Mouse (Mus musculus): ENCODE data around the gene Tns4.

Gene Tns4

DNA sequence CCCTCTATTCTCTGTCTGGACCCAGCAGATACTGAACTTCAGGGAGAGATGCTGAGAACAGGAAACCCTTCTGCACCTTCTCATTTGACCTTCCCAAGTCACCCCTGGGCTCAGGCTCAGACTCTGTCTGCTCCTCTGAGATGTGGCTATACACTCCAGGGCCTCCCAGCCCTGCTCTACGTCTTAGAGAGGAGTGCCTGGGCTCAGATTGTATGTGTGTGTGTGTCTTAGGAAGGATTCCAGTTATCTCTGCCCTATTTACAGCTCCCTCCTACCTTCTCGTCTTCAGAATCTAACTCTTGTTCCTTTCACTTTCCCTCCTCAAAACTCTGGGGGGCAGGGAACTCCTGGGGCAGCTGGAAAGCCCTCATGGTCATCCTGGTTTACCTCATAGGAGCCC lies 620 bp downstream of the Tns4 start:
- no peak for DNase-seq

DNA sequence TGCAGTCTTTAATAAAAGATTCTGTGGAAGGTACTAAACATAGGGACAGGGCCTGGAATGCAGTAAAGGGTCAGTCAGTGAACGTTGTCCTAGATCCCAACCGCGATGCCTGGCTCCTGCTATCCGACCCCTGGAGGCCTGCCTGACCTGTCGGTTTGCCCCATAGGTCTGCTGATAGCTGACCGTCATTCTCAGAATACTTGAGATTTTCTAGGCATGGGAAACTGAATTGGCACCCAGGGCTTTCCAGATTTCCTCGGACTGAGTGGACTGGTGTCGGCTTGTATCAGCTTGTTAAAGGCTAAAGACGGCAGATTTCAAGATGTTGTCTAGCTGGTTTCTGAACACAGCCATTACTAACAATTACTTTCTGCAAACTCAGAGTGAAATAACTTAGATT lies 4.7 kb downstream of the Tns4 start:
- DNase-seq, result no peak

DNA sequence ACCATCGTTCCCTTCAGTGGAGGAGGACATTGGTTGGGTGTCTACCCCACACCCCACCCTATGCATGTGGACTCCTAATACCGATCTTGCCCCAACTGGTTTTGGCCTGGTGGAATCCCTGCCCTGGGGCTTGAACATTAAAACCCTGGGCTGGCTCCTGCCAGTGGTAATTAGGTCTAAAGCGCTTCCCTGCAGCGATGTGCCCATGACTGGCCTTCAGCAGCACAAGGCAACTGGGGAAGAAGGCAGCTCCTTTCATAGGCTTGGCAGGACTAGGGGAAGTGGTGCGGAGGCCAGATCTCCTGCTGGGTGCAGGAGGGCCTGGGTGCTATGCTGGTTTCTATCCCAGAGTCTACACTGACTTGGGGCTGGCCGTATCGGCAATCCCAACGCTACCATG lies 5.6 kb downstream of the Tns4 start:
- no peak for DNase-seq

DNA sequence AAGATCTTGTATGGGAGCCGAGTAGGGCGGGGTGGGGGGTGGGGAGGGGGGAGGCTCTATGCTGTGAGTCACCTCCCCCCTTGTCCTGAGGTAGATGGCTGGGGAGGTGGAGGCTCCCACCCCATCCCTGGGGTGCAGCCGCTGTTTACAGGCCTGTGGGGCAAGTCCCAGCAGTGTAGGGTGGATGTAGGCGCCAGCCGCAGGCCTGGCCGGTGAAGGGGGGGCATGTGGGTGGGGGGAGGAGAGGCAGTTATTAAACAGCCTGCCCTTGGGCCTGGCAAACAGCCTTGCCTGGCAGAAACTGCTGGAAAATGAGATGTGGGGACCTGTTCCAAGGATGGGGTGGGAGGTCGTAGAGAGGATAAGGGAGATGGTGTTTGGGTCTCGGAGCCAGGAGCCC lies 7.0 kb downstream of the Tns4 start:
- no peak for DNase-seq

DNA sequence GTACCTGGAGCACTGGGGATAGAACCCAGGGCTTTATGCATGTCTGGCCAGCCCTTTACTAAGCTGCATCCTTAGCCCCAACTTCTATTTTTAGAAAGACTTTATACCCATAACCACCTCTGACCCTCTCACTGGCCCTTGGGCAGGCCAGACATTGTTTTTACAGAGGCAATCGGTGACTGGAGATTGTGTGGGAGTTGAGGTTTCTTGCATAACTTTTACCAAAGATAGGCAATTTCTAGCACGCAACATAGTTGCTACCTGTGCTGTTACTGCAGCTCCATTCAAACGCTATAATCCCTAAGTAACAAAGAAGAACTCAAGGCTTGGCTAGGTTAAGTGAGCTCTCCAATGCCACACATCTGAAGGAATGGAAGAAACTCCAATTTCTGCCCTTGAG lies 7.5 kb downstream of the Tns4 start:
- DNase-seq, result no peak

GRCm38 (mm10) chr11:99080902-99081543 lies 8.1 kb downstream of the Tns4 start:
- peak; percentile 95 for DNase-seq

GRCm38 (mm10) chr11:99077869-99078268 lies 11.2 kb downstream of the Tns4 start:
- DNase-seq, result no peak

DNA sequence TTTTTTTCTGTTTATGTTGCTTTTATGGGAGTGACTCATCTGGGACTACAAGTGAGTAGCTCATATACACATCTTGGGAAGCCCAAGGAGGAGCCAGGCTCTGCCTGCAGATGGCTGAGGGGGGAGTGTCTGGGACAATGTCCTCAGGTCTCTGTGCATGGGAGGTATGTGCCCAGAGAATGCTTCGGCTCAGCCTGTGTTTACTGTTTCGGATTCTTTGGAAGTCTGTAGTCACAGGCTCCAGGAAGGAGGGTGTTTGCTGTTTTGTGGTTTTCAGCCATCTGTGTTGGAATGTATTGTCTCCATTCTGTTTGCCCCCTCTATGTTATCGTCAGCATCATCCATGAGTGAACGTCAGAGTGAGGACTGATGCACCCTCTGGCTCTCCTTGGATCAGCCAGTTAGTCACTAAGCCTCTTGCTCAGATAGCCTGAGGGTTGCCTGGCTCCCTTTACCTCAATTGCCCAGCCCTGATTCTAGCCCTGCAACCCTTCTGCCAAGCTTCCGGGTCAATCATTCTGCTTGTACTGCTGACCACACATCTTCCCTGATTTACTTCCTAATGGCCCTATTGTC lies 12.3 kb downstream of the Tns4 start:
- no peak for DNase-seq

DNA sequence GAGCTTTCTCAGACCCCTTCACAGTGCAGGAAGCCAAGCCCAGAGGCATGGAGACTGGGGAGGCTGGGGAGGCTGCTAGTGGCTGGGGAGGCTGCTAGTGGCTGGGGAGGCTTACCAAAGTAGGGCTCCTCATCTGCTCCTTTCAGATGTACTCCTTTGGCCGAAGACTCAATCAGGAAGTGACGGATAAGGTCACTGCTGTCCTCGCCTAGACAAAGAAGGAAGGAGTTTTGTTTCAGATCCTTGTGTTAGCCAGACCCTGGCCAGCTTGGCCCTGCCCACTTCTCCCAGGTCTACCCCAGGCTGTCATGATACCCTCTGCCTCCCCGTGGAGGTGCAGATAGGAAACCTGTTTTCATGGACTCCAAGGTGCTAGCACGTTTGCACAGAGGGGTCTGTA lies 15.3 kb downstream of the Tns4 start:
- DNase-seq, result no peak

DNA sequence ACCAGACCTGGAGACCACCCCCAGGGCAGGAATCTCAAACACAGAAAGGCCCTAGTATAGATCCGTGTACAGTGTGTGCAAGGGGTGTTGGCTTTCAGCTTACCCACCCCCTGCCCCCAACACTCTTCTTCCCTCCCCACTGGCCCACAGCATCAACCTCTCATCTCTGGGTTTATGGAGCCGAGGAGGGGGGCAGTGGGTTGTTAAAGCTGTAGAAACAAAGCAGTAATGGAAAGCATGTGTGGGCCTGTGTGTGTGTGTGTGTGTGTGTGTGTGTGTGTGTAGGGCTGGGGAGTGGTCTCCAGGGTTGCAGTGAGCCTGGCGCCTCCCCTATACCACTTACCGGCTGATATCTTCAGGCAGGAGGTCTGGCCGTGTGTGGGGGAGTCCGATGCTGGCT lies 17.2 kb downstream of the Tns4 start:
- no peak for DNase-seq

- DNase-seq, result no peak
These were observed 20.7 kb downstream of the Tns4 start for GRCm38 (mm10) chr11:99068455-99068854.

- no peak for DNase-seq
These were observed 21.5 kb downstream of the Tns4 start for GRCm38 (mm10) chr11:99067591-99067990.

DNA sequence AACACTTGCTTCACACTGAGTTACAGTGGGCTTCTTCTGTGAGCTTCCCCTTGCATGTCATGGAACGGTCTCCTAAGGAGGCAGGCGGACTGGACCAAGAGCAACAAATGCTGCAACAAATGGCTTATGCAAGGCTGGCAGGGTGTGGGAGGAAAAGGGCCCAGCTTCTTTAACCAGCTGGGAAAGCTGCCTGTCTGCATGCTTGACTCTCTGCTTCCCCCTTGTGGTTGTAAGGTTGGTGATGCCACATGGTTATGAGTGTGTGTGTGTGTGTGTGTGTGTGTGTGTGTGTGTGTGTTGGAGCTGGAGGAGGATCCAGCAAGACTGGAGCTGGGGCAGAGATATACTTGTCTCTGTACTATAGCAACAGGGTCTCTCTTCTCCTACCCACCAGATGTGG lies 23.1 kb downstream of the Tns4 start:
- peak; percentile 99 for DNase-seq

DNA sequence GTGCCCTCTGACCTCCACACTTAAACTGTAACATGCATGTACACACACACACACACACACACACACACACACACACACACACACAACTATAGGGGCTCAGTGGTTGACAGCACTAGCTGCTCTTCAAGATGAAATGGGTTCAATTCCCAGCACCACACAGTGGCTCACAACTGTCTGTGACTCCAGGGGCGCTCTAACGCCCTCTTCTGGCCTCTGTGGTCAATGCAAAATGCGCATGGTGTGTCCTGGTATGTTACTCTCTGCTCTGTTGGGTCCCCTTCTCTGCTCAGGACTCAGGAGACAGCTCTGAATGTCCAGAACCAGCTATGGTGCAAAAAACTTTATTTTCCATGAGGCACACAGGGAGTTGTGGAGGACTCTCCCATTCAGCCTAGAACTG lies 23.8 kb downstream of the Tns4 start:
- DNase-seq, result no peak

DNA sequence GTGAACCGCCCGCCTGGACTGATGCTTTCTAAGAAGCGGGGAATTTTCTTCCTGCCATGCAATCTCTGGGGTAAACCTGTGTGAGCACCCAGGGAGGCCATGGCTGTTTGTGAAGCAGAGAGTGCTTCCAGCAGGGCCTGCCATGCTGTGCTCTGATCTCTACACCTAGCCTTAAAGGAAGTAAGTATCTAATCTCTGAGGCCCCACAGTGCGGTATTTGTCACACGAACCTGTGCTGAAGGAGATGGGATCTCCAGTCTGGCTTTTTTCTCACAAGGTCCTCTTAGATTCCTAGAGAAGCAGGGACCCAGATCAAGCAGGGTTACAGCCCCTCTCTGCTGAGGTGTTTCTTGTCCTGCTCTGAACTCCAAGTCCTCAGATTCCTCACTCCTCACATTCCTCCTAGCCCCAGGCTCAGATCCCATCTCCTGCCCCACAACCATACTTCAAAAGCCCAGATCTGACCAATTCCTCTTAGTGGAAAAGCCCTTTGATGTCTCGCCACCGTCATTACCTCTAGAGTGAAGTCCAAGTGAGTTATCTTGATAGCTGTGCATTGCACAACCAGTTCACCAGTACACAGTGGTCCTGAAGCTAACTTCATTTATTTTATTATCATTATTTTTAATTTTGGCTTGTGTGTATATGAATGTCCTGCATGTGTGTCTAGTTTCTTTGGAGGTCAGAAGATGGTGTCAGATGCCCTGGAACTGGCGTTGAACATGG lies 25.5 kb downstream of the Tns4 start:
- DNase-seq, result no peak

DNA sequence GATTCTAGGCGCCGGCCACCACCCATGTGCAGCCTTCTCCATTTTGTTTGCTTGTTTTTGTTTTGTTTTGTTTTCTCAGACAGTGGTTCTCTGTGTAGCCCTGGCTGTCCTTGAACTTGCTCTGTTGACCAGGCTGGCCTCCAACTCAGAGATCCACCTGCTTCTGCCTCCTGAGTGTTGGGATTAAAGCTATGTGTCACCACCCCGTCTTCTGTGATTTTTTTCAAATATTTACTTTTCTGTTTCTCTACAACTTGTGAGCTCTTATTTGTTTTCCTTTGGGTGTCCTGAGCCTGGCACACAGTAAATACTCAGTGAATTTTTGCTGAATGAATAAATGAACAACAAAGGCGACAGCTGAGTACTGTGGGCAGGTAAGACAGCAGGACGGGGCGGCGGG lies 26.4 kb downstream of the Tns4 start:
- DNase-seq, result no peak

DNA sequence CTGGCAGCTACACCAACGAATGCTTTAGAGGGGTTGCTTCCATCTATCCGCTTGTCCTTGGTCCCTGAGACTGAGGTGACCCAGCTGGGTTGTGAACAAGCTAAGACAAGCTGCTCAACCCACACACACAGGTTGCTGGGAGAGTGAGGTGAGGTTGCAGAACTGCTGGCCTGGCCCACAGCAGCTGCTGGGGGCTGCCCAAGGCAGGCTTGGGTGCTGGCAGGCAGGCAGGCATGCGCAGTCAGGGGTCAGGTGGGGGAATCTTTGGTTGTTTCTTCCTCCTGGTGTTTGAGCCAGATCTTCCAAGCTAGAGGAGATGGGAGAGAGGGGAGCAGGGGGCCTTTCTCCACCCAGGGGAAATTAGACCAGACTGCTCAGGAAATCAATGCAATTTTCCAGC lies 28.7 kb downstream of the Tns4 start:
- DNase-seq, result peak; percentile 94

DNA sequence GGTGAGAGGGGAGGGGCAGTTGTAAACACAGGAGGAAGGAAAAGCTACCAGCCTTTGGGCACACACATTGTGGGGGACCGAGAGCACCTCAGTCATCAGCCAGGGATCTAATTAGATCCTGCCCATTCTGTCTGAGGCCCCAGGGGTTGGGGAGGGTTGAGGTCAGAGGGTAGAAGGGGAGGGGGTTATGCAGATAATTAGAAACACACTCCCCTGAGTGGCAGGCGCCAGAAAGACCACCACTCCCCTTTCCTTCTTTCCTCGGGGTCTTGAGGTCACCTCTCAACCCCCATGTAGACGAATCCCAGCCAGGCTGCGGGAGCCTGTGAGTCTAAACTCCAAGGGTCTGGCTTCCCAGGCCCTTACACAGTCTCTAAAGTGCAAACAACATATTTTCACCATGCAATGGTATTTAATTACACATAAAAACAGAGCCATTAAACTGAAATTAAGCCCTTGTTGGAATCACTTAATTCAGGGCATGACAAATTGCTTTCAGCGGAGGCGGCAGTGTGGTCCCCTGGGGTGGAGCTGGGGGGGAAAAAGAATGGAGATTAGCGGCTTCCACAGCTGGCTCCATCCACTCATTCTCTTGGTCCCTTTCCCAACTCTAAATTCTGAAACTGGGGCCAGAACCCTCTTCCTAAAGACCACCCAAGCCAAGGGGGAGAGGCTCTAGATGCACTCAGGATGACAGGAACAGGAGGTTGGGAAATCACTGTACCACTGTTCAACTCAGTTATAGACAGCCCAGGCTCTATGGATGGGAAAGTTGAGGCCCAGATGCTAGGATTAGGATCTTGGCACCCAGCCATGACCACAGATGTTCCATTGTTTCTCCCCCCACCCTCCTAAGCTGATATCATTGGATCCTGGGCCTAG lies 33.3 kb downstream of the Tns4 start:
- DNase-seq, result peak; percentile 97

DNA sequence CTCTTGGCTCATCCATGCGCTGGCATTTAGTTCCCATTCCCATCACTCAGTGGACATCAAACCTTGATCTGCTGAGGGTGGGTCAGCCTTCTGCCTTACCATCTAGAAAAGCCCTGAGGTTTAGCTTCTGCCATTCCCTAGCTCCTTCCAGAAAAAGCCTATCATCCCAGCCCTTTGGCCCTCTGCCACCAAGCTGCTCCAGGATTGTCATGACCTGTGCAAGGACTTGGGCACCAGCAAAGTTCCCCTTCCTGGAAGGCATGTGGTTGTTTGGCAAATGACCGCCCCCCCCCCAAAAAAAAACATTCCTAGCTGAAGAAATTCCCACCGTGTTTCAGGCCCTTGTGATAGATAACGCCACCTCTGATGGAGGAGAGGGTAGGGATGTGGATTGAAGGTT lies 34.0 kb downstream of the Tns4 start:
- peak; percentile 91 for DNase-seq

GRCm38 (mm10) chr11:99047643-99048042 lies 41.5 kb downstream of the Tns4 start:
- DNase-seq, result peak; percentile 97

GRCm38 (mm10) chr11:99047120-99047519 lies 42.0 kb downstream of the Tns4 start:
- DNase-seq, result peak; percentile 99

DNA sequence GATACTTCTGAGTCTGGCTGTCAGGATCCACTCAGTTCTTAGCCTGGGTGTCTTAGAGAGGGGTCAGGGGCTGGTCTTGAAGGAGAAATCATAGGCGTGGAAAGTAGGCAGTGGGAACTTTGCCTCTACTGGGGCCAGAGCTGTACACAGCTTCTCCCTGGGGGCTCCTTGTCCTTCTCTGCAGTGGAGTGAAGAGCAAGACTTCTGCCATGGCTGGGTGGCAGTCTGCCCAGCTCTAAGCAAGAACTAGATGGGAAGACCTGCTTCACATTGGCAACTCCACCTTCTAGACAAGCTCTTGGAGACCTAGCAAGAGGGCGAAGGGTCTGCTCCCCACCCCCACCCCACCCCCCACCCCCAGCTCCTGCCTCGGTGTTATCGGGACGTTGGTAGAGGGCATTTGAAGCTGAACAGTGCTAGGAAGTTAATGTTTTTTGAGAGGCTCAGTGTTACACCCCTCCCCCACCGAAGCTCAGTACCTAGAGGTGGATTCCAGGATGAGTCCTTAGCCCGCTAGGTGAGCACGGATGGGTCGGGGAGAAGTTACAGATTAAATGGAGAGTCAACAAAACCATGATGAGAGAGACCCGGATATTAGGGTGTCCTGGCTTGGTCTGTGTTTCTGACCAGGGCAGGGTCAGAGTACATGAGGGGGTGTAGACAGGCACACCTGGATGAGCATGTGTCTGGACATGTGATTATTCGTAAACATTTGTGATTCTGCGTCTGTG lies 43.8 kb downstream of the Tns4 start:
- peak; percentile 94 for DNase-seq

DNA sequence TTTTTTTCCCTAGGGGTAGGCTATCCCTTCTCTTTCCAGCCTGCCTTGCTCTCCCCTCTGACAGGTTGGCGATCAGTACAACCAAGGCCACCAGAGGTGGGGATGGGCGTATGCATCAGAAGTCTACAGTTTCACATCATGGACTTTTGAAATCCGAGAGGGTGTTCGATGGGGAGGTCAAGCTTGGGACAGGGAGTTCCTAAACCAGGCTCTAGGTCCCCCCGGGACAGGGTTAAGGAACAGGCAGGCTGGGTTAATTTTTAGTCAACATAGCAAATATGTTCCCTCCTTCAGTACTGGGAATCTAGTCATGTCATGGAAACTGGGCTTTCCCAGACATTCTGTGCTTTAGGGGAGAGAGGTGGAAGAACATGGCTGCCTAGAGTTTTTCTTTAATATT lies 44.8 kb downstream of the Tns4 start:
- DNase-seq, result peak; percentile 97

All from heart, adult 11 months (tissue).